Mouse (Mus musculus) heart, postnatal 0 days (tissue): Measurements from ENCODE around the gene Dclk1. TPM values are rescaled to one million over a fixed set of nuclear protein-coding genes. Genes with fewer than 3 reads are reported as not detected.

Source experiments
- ATAC-seq: fragments of 200-750 bp; cut with Nextera tagmentation; 2 replicates; pipeline ENCODE4 v1.8.0; 2017; ENCODE audit warnings: low read depth, moderate number of reproducible peaks, moderate library complexity; ENCODE audit not compliant: insufficient read depth
- DNase-seq: peaks from one replicate; pipeline ENCODE4 v3.0.0-alpha.2; 2016; ENCODE audit warnings: low spot score
- H3K27ac ChIP-seq: fragments of 300-500 bp; sonication (generic); 2 replicates; pipeline ENCODE4 v1.5.1; 2014; ENCODE audit warnings: low read depth, mild to moderate bottlenecking
- H3K27me3 ChIP-seq: fragments of 300-500 bp; sonication (generic); 2 replicates; pipeline ENCODE4 v1.6.1; 2014; ENCODE audit warnings: low read length, mixed read lengths; ENCODE audit not compliant: control insufficient read depth, insufficient read depth
- H3K36me3 ChIP-seq: fragments of 300-500 bp; sonication (generic); replicated peaks from 2 replicates; pipeline ENCODE4 v1.6.1; 2014; ENCODE audit warnings: low read length, mixed read lengths; ENCODE audit not compliant: control insufficient read depth, insufficient read depth
- H3K4me1 ChIP-seq: fragments of 300-500 bp; sonication (generic); 2 replicates; pipeline ENCODE4 v1.6.1; 2014; ENCODE audit warnings: antibody characterized with exemption; ENCODE audit not compliant: control insufficient read depth, insufficient read depth
- H3K4me2 ChIP-seq: fragments of 300-500 bp; sonication (generic); 2 replicates; pipeline ENCODE4 v1.6.1; 2014; ENCODE audit warnings: low read depth, mild to moderate bottlenecking, low read length, moderate library complexity
- H3K4me3 ChIP-seq: fragments of 300-500 bp; sonication (generic); 2 replicates; pipeline ENCODE4 v1.5.1; 2014; ENCODE audit warnings: low read depth, low read length
- H3K9ac ChIP-seq: fragments of 300-500 bp; sonication (generic); replicated peaks from 2 replicates; pipeline ENCODE4 v1.6.1; 2014; ENCODE audit warnings: low read depth, low read length, mixed read lengths
- H3K9me3 ChIP-seq: fragments of 300-500 bp; sonication (generic); replicated peaks from 2 replicates; pipeline ENCODE4 v1.6.1; 2016; ENCODE audit warnings: low read length; ENCODE audit not compliant: control insufficient read depth
- CTCF ChIP-seq: IDR thresholded peaks from 2 replicates; pipeline ENCODE4 v1.5.1; 2016; ENCODE audit warnings: antibody characterized with exemption, control low read depth, low read depth
- EP300 ChIP-seq: IDR thresholded peaks from 2 replicates; pipeline ENCODE4 v1.6.1; 2016; ENCODE audit warnings: antibody characterized with exemption, low read depth
- WGBS: fragments of 180-500 bp; shearing (Covaris S2); extraction: QIAGEN DNeasy Blood & Tissue Kit; methylation state at CpG from one replicate; pipeline ENCODE4 v1.1.7; 2014; 5-methylcytosine and 5-hydroxymethylcytosine counted together
- polyA plus RNA-seq: library from polyadenylated mRNA; unstranded; fragments of >200 nt; fragmentation: Nextera tagmentation; extraction: Ambion mirVana; gene quantifications from 2 replicates; pipeline ENCODE4 v1.2.1, GENCODE M21; 2015
- total RNA-seq: library from RNA; depleted of rRNA; stranded (reverse); fragments of >200 nt; gene quantifications from 2 replicates; pipeline ENCODE4 v1.2.3, GENCODE M21; 2014; ENCODE audit warnings: low replicate concordance

Gene Dclk1
- total and polyA plus RNA-seq, 2 experiments from 2014 or later, result 4.9 to 18.7 TPM

DNA sequence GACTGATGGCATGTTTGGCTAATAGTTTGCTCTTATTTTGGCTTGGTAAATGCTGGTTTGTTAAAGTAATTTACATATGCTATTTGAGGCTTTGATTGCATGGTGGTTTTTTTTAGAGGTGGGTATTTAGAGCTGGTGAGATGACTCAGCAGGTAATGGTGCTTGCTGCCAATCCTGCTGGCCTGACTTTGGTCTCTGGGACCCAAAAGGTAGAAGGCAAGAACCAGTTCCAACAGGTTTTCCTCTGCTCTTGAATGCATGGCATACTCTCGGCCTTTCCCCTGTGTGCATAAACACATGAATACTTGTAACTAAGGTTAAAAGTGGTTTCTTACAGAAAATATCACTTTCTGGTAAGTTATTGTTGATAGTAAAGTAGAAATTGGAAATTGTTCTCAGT is 34.7 kb downstream of the Dclk1 start:
- WGBS, result 81% methylated on average over 1 of the region's 1 CpGs
- H3K36me3 ChIP-seq, result no peaks in the 10 kb centered on the region
- ATAC-seq (no peak), DNase-seq (no peak)
- TF ChIP-seq CTCF, result no peak
- no peak for TF ChIP-seq EP300
- no peaks in the 10 kb centered on the region for H3K27me3 ChIP-seq
- H3K9me3 ChIP-seq, result no peaks in the 10 kb centered on the region
- H3K27ac ChIP-seq, result no peak overlapping the region
- no peak overlapping the region for H3K4me2 ChIP-seq
- H3K4me3 ChIP-seq, result no peak overlapping the region
- H3K4me1 ChIP-seq, result no peaks in the 10 kb centered on the region
- H3K9ac ChIP-seq, result no peak overlapping the region

GRCm38 (mm10) chr3:55277829-55278228 is 35.7 kb downstream of the Dclk1 start:
- Histone ChIP-seq H3K4me2 (no peak overlapping the region), H3K36me3 (no peaks in the 10 kb centered on the region), H3K27ac (no peak overlapping the region), H3K4me1 (no peaks in the 10 kb centered on the region), H3K4me3 (no peak overlapping the region), H3K9me3 (no peaks in the 10 kb centered on the region), H3K9ac (no peak overlapping the region), H3K27me3 (no peaks in the 10 kb centered on the region)
- DNase-seq (no peak), ATAC-seq (no peak)
- no peak for TF ChIP-seq CTCF
- TF ChIP-seq EP300, result no peak
- 47% methylated on average over 1 of the region's 1 CpGs for WGBS

DNA sequence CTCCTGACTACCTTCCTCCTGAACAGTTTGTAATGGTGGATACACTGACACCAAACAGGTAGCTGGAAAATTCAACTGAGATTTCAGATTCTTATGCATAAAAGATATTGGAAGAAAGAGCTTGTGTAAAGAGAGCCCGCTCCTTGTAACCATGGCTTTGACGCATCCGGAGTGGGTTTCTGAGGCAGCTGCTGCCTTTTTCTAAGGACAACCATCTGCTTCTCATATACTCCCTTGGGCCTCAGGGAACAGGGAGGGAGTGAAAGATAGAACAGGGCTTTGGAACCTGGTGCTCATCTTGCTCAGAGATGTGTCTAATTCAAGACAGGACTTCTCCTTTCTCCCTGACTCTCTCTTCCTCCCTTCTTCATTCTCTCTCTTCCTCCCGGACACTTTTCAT is 37.8 kb downstream of the Dclk1 start:
- Histone ChIP-seq H3K9me3 (no peaks in the 10 kb centered on the region), H3K27ac (no peak overlapping the region), H3K4me1 (0 out of 2 replicates have a peak, but pooled peaks cover under 1% of the 10 kb centered on the region), H3K4me3 (no peak overlapping the region), H3K4me2 (no peak overlapping the region), H3K27me3 (no peaks in the 10 kb centered on the region), H3K9ac (no peak overlapping the region), H3K36me3 (no peaks in the 10 kb centered on the region)
- no peak for TF ChIP-seq CTCF
- TF ChIP-seq EP300, result no peak
- no peak for ATAC-seq
- WGBS, result 81% methylated on average over 4 of the region's 4 CpGs
- no peak for DNase-seq

- DNase-seq (no peak), ATAC-seq (no peak)
- H3K4me2 ChIP-seq, result no peak overlapping the region
- no peak overlapping the region for H3K9ac ChIP-seq
- H3K4me3 ChIP-seq, result no peak overlapping the region
- no peak overlapping the region for H3K27ac ChIP-seq
- no peaks in the 10 kb centered on the region for H3K36me3 ChIP-seq
- no peaks in the 10 kb centered on the region for H3K27me3 ChIP-seq
- H3K4me1 ChIP-seq, result 0 out of 2 replicates have a peak, but pooled peaks cover 6% of the 10 kb centered on the region
- TF ChIP-seq EP300 (no peak), CTCF (no peak)
- no peaks in the 10 kb centered on the region for H3K9me3 ChIP-seq
Observed at GRCm38 (mm10) chr3:55280471-55280870, 38.3 kb downstream of the Dclk1 start.

- Histone ChIP-seq H3K27me3 (no peaks in the 10 kb centered on the region), H3K9ac (no peak overlapping the region), H3K4me1 (0 out of 2 replicates have a peak, but pooled peaks cover 6% of the 10 kb centered on the region), H3K27ac (no peak overlapping the region), H3K9me3 (no peaks in the 10 kb centered on the region), H3K4me3 (no peak overlapping the region), H3K4me2 (no peak overlapping the region), H3K36me3 (no peaks in the 10 kb centered on the region)
- peak; percentile 51 for DNase-seq
- WGBS, result 46% methylated on average over 3 of the region's 3 CpGs
- no peak for ATAC-seq
- TF ChIP-seq CTCF, result no peak
- no peak for TF ChIP-seq EP300
Observed at GRCm38 (mm10) chr3:55284215-55284614, 42.1 kb downstream of the Dclk1 start.

DNA sequence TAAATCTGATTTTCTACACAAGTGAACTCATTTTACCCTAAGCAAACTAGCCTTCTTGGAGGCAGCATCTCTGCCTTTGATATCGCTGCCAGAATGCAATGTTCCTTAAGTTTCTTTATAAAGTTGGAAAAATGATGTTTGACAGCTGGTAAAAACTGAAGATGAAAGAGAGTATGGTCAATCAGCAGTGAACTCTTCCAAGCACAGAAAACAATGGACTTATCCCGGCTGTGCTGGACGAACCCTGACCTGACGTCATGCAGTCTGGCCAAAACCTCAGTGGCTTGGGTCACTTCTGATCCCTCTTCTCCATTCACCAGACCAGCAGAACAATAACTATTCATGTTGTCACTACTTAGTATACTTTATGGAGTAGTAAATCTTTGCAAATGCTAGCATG is 46.6 kb downstream of the Dclk1 start:
- Histone ChIP-seq H3K9me3 (no peaks in the 10 kb centered on the region), H3K4me2 (no peak overlapping the region), H3K9ac (no peak overlapping the region), H3K36me3 (no peaks in the 10 kb centered on the region), H3K27ac (no peak overlapping the region), H3K4me1 (0 out of 2 replicates have a peak, but pooled peaks cover 6% of the 10 kb centered on the region), H3K27me3 (no peaks in the 10 kb centered on the region), H3K4me3 (no peak overlapping the region)
- WGBS, result 68% methylated on average over 4 of the region's 4 CpGs
- ATAC-seq, result no peak
- no peak for DNase-seq
- no peak for TF ChIP-seq EP300
- no peak for TF ChIP-seq CTCF
